Mouse (Mus musculus): ENCODE measurements at regions not wholly inside any gene's neighbourhood (a gene's known extent, or its start where the extent isn't known, plus 50 kb on each side); places are given as distances from the start of the nearest gene placed in this dataset.

GRCm38 (mm10) chr17:45889451-45889850, 142.7 kb downstream of the Vegfa start:
- TF ChIP-seq CTCF (IDR thresholded peaks at IDR 0.05; ENCODE audit: insufficient read depth, low read depth, low read length) (no peak), POLR2A (IDR thresholded peaks at IDR 0.05; ENCODE audit: insufficient read depth, low read depth, low read length) (no peak)
